ENCODE assay signal across 20 mouse cellular contexts in genomic region chr5:73631001-73631558, GRCm38 (mm10). TPM values are rescaled to one million over a fixed set of nuclear protein-coding genes. Genes with fewer than 3 reads are reported as not detected.
"Had no signal": no experiment of that assay in that cellular context is flagged by ENCODE, and none has a peak within 500 bp of the region (broad histone marks: within the 10 kb centered on the region; RNA-seq: fewer than 3 reads in every experiment).

No protein-coding gene starts in this region.

- H3K4me3 ChIP-seq: limb, embryonic 15.5 days; liver, embryonic 12.5 days; midbrain, embryonic 15.5 days; stomach, embryonic 15.5 days had no signal

- DNase-seq: kidney, postnatal 25 days; layer of hippocampus, adult 9-11 months; layer of hippocampus, postnatal 36 days; lung, embryonic 14.5 days; lung, postnatal 10 days; lung, postnatal 4 days; right cerebral cortex, postnatal 4 days; thymus, adult 2 months; thymus, postnatal 25 days had no signal

- H3K9me3 ChIP-seq: limb, embryonic 15.5 days; liver, embryonic 12.5 days; megakaryocyte, embryonic 14.5 days; midbrain, embryonic 15.5 days; stomach, embryonic 15.5 days had no signal

- H3K27ac ChIP-seq: limb, embryonic 15.5 days; liver, embryonic 12.5 days; midbrain, embryonic 15.5 days; stomach, embryonic 15.5 days had no signal

- H3K9ac ChIP-seq: limb, embryonic 15.5 days; liver, embryonic 12.5 days; lung, embryonic 14.5 days; midbrain, embryonic 15.5 days; stomach, embryonic 15.5 days had no signal

- H3K27me3 ChIP-seq: limb, embryonic 15.5 days; liver, embryonic 12.5 days; midbrain, embryonic 15.5 days; stomach, embryonic 15.5 days had no signal

- H3K36me3 ChIP-seq: liver, embryonic 12.5 days; stomach, embryonic 15.5 days had no signal

- H3K4me1 ChIP-seq: limb, embryonic 15.5 days; midbrain, embryonic 15.5 days; stomach, embryonic 15.5 days had no signal

RNA-seq across cellular contexts. Expression of gene Lrrc66, which starts 1.2 kb away (rescaled TPM):
- total RNA-seq: layer of hippocampus, postnatal 36 days; left cerebral cortex, adult 8-10 months; left cerebral cortex, postnatal 25 days had no signal
- polyA plus RNA-seq: limb, embryonic 11.5 days; lung, embryonic 14.5 days; midbrain, embryonic 15.5 days; neural tube, embryonic 14.5 days; spleen, adult 2 months had no signal

RNA-seq across cellular contexts. Expression of gene Spata18, which starts 20.1 kb away (rescaled TPM):
- polyA plus RNA-seq: liver, embryonic 12.5 days; liver, embryonic 16.5 days; spleen, adult 2 months had no signal
